Mouse (Mus musculus): Measurements from ENCODE around the gene Il12rb1.

Gene Il12rb1

GRCm38 (mm10) chr8:70850947-70851346 is 42.7 kb downstream of the Il12rb1 start:
- DNase-seq (ENCODE audit: low read depth, low spot score), result no peak

- no peak for DNase-seq (ENCODE audit: low read depth, low spot score)
These were observed 43.6 kb downstream of the Il12rb1 start for GRCm38 (mm10) chr8:70851837-70852236.

- DNase-seq (ENCODE audit: low read depth, low spot score), result no peak
These were observed 44.5 kb downstream of the Il12rb1 start for GRCm38 (mm10) chr8:70852595-70853231.

GRCm38 (mm10) chr8:70853863-70854262 is 45.6 kb downstream of the Il12rb1 start:
- DNase-seq (ENCODE audit: low read depth, low spot score), result no peak

- no peak for DNase-seq (ENCODE audit: low read depth, low spot score)
These were observed 47.8 kb downstream of the Il12rb1 start for GRCm38 (mm10) chr8:70856028-70856427.

GRCm38 (mm10) chr8:70856541-70857197 is 48.4 kb downstream of the Il12rb1 start:
- DNase-seq (ENCODE audit: low read depth, low spot score), result no peak

- no peak for DNase-seq (ENCODE audit: low read depth, low spot score)
These were observed 49.3 kb downstream of the Il12rb1 start for GRCm38 (mm10) chr8:70857516-70857915.

- DNase-seq (ENCODE audit: low read depth, low spot score), result no peak
These were observed 54.8 kb downstream of the Il12rb1 start, which contains the start of gene Kcnn1 for GRCm38 (mm10) chr8:70862824-70863641. Gene Kcnn1, minus strand, starts transcription at chr8:70863258.

GRCm38 (mm10) chr8:70863956-70864711 is 55.9 kb downstream of the Il12rb1 start:
- peak; percentile 47 for DNase-seq (ENCODE audit: low read depth, low spot score)

GRCm38 (mm10) chr8:70864712-70865221 is 56.5 kb downstream of the Il12rb1 start:
- peak; percentile 64 for DNase-seq (ENCODE audit: low read depth, low spot score)

GRCm38 (mm10) chr8:70865350-70866000 is 57.2 kb downstream of the Il12rb1 start:
- DNase-seq (ENCODE audit: low read depth, low spot score), result peak; percentile 100

GRCm38 (mm10) chr8:70866001-70866520 is 57.8 kb downstream of the Il12rb1 start:
- DNase-seq (ENCODE audit: low read depth, low spot score), result no peak

- no peak for DNase-seq (ENCODE audit: low read depth, low spot score)
These were observed 58.3 kb downstream of the Il12rb1 start for GRCm38 (mm10) chr8:70866566-70866965.

- peak; percentile 54 for DNase-seq (ENCODE audit: low read depth, low spot score)
These were observed 60.4 kb downstream of the Il12rb1 start for GRCm38 (mm10) chr8:70868559-70869198.

GRCm38 (mm10) chr8:70869199-70869571 is 60.9 kb downstream of the Il12rb1 start:
- no peak for DNase-seq (ENCODE audit: low read depth, low spot score)

GRCm38 (mm10) chr8:70869601-70870041 is 61.4 kb downstream of the Il12rb1 start:
- DNase-seq (ENCODE audit: low read depth, low spot score), result peak; percentile 85
